Mouse (Mus musculus) NIH3T3 (cell line): ENCODE data around the gene Klri1.
"Not testable (repeated sequence)": the region's sequence is repeated elsewhere in the genome, so short reads cannot be mapped to it uniquely, and the experiment has no call there.

Experiments
- DNase-seq: peaks from one replicate; pipeline ENCODE4 v3.0.0-alpha.2; 2012; ENCODE audit warnings: low read depth

Gene Klri1

DNA sequence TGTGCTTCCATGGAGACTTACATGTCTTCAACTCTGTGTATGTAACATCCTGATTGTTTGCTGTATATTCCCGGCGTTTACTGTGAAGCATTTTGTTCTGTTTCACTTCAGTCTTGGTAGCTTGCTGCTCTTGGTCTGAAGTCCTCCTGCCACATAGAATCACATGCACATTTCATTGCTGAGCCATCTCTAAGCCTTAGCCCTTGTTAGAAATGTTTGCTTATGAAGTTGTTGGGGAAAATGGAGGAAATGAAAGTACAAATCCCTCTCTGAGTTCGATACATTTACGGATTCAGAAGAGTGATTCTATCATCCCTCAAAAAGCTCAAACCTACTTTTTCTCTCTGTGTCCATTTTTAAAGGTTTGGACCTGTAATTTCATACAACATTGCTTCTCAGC is at the start of gene Klri1:
Klri1 (minus strand) TSS at position 101 of the 400 bp plus-strand sequence.
- no peak for DNase-seq

DNA sequence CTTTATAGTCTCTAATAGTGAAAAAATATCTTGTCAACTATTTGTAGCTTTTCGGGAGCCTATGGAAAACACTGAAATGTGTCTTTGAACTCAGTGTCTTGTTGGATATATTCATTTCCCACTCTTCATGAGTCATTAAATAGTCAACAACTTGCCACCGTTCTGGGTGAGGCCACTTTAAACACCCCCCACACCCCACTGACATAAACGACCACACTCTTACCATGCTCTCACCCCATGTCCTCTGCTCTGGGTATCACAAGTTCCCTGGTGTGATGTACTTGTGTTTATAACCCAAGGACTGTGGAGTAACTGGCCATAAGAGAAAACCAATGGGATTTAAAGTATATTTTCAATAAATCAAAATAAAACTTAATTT is 30.7 kb upstream of the Klri1 start:
- no peak for DNase-seq

DNA sequence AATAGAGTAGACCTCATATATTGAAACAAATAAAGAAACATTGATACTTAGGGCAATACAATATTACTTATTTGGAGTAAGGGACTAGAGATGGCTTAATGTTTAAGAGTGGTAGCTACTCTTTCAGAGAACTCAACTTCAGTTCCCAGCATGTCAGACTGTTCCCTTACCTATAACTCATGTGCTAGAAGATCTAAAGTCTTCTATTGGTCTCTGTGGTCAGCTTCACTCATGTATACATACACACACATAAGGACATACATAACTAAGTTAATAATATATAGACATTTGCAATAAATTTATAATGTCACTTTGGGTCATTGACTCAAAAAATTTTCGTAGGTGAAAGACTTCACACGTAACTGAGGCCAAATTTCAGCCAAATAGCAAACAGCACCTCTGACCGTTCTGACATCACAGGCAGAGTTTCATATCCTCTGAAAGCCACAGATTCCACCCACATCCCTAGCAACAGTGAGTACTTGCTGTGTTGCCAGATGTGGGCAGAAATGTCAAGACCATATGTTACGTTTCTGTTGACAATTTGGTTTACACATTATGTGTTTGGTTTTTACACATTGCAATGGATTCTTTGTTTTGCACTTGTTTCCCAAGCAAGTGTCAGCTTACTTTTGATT is 30.2 kb upstream of the Klri1 start:
- DNase-seq: peak; percentile 40

DNA sequence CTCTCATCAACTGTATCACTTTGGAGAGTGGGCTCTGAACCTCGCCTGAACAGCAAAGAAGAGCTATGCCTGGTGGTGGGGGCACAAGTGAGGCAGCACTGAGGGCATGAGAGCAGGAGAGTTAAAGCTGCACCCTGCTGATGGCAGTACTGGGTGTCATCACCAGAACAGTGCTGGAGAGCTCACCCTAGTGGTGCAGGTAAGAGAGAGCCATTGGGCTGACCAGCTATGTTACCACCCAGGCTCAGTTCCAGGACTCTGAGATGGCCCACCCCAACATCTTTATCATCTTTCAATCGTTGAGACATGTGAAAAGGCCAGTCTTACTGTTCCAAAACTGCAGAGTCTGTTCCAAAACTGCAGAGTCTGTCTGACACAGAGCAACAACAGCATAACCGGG is 29.2 kb upstream of the Klri1 start:
- no peak for DNase-seq

DNA sequence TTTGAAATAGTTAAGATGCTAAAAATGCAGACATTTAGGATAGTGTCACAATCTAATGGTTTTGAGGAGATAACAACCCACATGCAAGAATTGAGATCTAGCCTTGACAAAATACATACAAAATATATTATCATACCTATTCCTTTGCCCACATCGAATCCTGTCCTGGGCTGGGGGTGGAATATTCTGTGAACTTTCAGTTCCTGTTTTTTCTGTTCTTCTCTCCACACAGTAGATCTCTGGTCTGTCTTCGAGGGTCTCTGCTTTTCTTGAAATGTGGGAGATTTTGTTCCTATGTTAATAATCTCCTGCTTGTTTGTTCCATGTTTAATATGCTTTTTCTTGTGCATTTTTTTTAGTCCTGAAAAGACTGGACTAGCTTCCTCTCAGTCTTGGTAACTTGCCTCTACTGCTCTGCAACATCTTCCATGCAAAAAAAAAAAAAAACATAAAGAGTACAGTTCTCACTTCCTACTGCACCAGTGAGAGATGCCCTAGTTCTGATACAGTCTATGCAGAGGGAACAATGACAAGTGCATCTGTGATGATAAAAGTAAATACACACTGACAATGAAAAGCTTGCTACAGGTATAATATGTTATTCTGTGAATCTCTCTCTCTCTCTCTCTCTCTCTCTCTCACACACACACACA is 23.3 kb upstream of the Klri1 start, which contains the start of gene Klri2:
Klri2 (minus strand) TSS at position 416 of the 653 bp plus-strand sequence.
- DNase-seq: no peak

DNA sequence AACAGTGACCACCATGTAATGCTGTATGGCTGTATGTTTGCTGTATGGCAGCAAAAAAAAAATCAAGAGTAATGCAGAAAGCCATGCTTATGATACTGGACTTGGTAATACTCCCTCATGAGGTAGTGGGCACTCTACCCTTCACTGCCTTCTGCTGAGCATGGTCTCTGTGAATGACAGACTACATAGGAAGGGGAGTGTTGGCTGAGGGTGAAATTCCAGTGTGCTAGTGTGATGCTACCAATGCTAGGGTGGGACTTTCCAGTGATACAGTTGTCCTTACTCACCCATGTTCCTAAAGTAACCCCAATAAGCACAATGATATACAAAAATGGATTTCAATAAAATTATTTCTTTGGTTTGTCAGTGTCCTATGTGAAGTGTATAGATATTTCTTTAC is 19.5 kb upstream of the Klri1 start:
- DNase-seq: no peak

DNA sequence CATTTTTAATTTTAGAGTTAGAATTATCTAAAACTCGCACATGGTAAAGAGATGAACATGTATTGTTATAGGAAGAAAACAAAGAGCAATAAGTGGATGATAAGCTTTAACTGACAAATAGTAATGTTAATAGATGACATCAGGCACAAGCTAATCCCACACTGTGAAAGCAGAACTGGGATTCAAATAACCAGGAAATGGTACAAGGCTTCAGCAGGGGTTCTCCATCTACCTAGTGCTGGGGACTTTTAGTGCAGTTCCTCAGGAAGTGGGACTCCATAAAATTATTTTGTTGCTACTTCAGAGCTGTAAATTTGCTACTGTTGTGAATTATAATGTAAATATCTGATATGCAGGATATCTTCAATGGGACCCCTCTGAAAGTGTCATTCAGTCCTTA is 10.3 kb upstream of the Klri1 start:
- DNase-seq: no peak

DNA sequence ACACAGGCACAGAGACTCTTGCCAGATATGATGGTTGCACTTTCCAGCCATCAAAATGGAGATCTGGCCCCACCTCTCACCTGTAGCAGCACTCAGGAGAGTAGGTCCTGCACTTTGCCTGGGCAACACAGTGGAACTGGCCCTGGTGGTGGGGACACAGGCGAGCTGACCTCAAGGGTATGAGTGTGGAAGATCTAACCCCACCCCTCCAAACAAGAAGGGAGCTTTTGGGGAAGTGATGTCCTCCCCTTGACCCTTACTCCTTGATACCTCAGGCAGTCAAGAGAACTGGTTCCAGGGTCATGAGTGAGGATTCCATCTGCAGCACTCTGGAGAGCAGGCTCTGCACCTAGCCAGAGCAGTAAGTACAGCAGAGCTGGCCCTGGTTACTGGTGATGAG is 4.5 kb upstream of the Klri1 start:
- DNase-seq: no peak

DNA sequence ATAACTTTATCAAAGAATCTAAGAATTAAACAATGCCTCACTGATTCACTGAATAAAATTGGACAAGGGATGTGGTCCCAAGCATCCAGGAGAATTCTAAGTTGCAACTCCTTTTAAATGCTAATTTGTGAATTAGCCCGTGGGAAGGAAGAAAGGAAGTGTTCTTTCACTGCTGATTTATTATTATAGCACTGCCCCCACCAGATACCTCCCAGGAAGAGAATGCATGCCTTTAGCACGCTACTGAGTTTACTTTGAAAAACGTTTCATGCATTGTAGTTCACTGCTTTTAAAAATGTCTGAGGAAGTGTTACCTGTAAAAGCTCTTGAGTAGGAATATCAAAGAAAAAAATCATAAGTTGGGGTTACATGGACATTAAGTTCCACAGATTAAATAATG is 3.6 kb upstream of the Klri1 start:
- no peak for DNase-seq

DNA sequence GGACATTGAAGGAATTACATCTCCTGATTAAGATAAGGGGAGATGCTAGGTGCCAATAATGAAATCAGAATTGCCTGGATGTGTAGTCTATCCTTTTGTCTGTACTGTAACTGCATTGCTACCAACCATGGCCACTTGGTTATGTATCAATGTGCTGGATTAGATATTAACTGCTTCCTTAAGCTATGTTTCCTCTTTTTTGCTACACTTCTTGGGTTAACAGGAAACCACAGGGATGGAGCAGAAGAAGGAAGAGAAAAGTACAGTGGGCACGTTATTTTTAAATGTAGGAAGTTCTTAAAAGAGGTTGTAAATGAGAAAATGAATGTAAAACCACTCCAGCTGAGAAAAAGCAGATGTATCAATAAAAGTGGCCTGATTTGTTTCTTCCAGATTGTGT is 3.4 kb downstream of the Klri1 start:
- no peak for DNase-seq

DNA sequence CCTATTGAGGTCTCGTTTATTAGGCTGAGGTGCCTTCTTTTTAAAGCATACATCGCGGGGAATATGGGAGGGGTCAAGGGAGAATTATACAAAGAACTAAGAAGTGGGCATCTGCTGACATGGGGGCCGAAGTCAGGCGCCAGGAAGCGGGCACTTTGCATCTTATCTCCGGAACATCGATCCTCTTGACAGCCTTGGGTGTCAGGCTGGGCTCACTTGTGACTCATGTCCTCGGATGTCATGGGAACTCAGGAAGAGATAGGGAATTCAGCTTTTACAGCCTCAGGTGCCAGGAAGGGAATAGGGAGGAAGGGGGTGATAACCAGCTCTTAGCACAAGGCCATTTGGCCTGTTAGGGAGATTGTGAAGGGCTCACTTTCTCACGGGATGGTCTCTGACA is 25.5 kb downstream of the Klri1 start:
- not testable (repeated sequence) for DNase-seq

DNA sequence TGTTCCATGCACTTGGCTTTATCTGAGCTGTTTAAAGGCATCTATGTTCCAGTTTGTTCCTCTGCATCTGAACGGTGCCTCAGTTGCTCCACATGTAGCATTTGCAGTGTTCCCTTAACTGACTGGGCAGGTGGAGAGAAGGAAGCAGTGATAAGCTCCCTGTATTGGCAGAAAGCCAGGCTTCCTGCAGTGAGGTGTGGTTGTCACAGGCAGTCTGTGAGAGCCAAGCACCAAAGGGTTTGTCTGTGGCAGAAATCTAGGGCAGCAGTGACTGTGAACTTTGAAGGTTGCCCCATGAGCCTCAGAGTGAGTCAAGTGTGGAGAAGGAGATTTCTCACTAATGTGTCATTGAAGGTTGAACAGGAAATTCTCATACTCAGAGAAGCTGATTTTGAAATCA is 36.6 kb downstream of the Klri1 start:
- no peak for DNase-seq

DNA sequence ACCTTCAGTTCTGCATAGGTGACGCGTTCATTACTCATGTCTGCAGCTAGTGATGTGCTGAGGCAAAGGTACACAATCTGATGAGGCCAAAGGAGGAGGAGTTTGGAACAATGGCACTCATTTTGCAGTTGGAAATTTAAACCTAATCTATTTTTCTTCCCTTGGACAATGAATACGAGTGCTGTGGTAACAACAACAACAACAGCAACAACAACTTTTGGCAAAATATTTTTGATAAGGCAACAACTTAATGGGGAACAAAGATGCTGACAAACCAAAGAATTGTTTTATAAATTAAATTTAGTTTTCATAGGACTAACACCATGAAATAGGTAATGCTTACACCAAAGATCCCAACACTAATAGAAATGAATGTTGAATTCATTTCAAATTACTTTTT is 38.1 kb downstream of the Klri1 start, which contains the start of gene Klrc1:
Klrc1 (minus strand) TSS at position 101 of the 400 bp plus-strand sequence.
- DNase-seq: no peak

DNA sequence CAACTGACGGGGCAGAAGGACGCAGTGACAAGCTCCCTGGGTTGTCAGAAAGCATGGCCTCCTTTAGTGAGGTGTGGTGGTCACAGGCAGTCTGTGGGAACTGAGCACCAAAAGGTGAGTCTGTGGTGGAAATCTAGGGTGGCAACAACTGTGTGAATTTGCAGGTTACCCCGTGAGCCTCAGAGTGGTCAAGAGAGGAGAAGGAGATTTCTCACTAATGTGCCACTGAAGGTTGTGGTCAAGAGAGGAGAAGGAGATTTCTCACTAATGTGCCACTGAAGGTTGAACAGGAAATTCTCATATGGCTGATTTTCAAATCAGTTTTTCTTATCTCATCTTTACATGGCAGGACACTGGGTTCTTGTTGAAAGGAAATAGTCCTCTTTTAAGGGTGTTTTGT is 55.6 kb downstream of the Klri1 start:
- not testable (repeated sequence) for DNase-seq

DNA sequence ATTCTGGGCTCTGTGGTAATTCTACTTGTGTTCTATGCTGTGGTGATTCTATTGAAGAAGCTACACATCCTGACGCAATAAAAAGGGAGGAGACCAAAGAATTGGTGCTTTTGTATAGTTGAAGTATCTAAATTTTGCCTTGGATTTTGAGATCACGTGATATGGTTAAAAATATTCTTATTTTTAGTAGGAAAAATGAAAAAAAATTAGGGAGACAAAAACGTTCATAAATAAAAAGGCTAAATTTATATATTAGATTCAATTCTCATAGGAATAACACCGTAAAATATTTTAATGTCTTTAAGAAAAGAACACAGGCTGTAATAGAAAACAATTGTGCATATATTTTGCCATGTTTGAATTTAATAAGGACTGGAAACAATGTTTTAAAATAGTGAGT is 56.3 kb downstream of the Klri1 start, which contains the start of gene Klrc2:
Klrc2 (minus strand) TSS at position 101 of the 400 bp plus-strand sequence.
- not testable (repeated sequence) for DNase-seq
